Mouse (Mus musculus): ENCODE data around the gene Bhmt.
"Not testable (repeated sequence)": the region's sequence is repeated elsewhere in the genome, so short reads cannot be mapped to it uniquely, and the experiment has no call there.

The Bhmt gene

DNA sequence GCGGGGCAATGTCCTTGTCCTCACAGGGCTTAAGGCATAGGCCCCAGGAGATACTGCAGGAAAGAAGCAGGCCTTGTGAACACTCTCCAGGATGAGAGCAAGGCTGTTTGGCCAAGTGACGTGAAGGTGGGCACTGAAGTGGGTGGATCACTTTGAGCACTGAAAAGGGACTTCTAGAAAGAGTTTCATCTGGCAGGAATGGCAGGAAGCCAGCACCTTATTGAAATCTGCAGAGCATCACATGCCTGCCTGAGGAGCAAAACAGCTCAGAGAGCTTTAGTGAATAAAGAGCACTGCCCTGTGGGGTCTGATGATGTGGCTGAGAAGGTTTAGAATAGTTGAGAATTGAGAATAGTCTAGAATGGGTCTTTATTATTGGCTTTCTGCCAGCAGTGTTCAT lies 29.3 kb downstream of the Bhmt start:
- DNase-seq (ENCODE audit: low spot score in 2 of 2): no peak

GRCm38 (mm10) chr13:93607701-93608100 lies 30.1 kb downstream of the Bhmt start:
- no peak for DNase-seq (ENCODE audit: low spot score in 2 of 2)

DNA sequence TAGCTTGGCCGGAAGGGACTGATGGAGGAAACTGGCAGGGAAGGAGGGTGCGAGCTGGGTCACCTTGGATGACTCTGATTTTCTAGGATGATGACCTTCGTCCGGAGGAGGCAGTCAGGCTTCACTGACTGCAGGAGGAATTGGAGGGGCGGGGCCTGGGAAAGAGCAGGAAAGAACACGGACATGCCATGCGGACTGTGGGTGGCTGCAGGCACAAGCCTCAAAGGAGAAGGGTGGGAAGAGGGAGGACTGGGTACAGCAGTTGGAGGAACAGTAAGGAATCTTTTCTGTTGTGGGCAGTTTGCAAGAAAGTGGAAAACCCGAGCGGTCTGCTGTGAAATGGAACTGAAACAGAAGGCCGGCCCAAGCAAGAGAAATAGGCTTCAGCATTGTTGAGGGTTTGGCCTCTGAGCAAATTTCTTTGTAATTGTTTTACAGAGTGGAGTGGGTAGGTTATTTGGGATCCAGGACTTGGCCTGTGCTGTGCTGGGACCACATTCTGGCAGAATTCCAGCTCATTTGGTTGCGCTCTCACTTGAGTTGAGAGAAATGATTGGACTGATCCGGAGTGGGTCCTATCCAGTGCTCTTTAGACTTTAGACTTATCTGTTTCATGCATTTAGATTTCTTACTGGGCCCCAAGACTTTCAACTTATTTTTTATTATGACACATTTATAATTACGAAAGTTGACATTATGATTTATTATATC lies 30.7 kb downstream of the Bhmt start:
- DNase-seq (ENCODE audit: low spot score in 2 of 2): no peak

- no peak for DNase-seq (ENCODE audit: low spot score in 2 of 2)
Observed at GRCm38 (mm10) chr13:93604698-93605097, 33.1 kb downstream of the Bhmt start.

GRCm38 (mm10) chr13:93601527-93601926 lies 36.2 kb downstream of the Bhmt start:
- no peak for DNase-seq (ENCODE audit: low spot score in 2 of 2)

- DNase-seq (ENCODE audit: low spot score in 2 of 2): no peak
Observed at GRCm38 (mm10) chr13:93593040-93593699, 44.6 kb downstream of the Bhmt start.

GRCm38 (mm10) chr13:93582526-93582925 lies 55.2 kb downstream of the Bhmt start:
- not testable (repeated sequence) for DNase-seq (ENCODE audit: low spot score in 2 of 2)

DNA sequence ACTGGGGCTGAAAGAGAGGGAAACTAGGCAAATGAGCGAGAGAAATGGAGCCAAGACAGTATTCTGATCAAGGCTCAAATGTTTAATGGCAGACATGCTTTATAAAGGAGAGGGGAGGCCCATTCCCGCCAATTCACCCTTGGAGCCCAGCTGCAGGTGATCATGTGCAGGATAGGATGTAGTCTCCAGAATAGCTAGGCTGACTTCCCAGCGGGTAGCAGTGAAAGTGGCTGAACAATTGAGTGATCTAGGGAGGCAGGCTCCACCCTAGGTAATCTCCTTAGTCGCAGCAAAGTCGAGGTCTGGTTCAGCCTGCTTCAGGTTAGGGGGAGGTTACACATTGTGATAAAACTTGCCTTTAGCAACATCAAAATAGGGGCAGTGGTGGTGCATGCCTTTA lies 57.3 kb downstream of the Bhmt start:
- DNase-seq (ENCODE audit: low spot score in 2 of 2): no peak

GRCm38 (mm10) chr13:93569676-93570075 lies 68.1 kb downstream of the Bhmt start:
- DNase-seq (ENCODE audit: low spot score in 2 of 2): no peak

Measured in urinary bladder, adult 18-20 months (tissue).